Mouse (Mus musculus): ENCODE data around the gene Zbtb16. TPM values are rescaled to one million over a fixed set of nuclear protein-coding genes. Genes with fewer than 3 reads are reported as not detected.

Gene Zbtb16
- total and polyA plus RNA-seq, 3 experiments, result 0.04 to 0.72 TPM; not detected in 1

DNA sequence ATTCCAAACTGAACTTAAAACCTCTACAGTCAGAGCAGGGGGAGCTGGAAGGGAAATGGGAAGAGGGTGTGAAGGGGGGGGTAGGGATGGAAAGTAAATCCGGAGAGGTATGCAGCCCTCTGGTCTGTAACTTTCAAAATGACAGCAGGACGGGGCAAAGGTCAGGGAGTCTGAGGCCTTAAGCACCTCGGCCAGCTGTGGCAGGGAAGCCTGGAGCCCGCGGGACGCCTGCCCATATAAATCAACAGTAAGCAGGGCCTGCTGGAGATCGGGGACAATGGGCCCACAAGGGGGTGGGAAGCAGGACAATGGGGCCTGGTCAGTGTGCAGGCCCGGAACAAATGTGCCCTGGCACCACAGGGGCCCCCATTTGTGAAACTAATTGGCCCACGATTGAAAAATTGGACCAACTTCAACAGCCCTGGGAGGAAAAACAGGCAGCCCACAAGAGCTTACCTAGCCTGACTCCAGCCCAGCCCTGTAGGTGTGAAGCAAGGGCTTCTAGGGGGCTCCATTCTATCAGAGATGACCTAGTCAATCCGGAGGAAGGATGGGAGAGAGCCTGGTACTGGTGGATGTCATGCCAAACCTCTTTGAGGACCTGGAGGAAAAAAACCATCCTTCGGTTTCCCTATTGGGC is 160.8 kb downstream of the Zbtb16 start:
- Histone ChIP-seq H3K9ac (ENCODE audit: control insufficient read depth, low read depth, low read length, poor library complexity, severe bottlenecking) (no peak overlapping the region), H3K79me2 (ENCODE audit: control insufficient read depth, insufficient read depth, low read length, poor library complexity) (no peaks in the 10 kb centered on the region), H3K27ac (ENCODE audit: control insufficient read depth, low read depth, low read length) (no peak overlapping the region), H3K4me3 (ENCODE audit: control insufficient read depth in 1 of 2, insufficient read depth in 1 of 2, low read depth in 2 of 2, low read length in 2 of 2) (no peak overlapping the region), H3K9me3 (replicated peaks; ENCODE audit: insufficient read depth, low read length) (no peaks in the 10 kb centered on the region), H3K4me1 (ENCODE audit: control insufficient read depth in 1 of 2, insufficient read depth in 2 of 2, low read length in 2 of 2) (no peaks in the 10 kb centered on the region), H3K36me3 (ENCODE audit: control insufficient read depth in 1 of 2, insufficient read depth in 2 of 2, low read length in 2 of 2) (no peaks in the 10 kb centered on the region), H3K27me3 (ENCODE audit: control insufficient read depth in 1 of 2, insufficient read depth in 2 of 2, low read length in 2 of 2) (peaks cover 0 to 3% of the 10 kb centered on the region in 2 experiments; a peak in 3 of 4 replicates)
- DNase-seq (ENCODE audit: low read depth, low spot score), result no peak
- TF ChIP-seq NRF1 (IDR thresholded peaks at IDR 0.05; ENCODE audit: insufficient read depth, low read depth, low read length, poor library complexity, severe bottlenecking) (no peak), TBP (IDR thresholded peaks at IDR 0.05; ENCODE audit: low read depth, low read length) (no peak), ELF1 (IDR thresholded peaks at IDR 0.05; ENCODE audit: low read depth, low read length) (no peak), NELFE (IDR thresholded peaks at IDR 0.05; ENCODE audit: low read depth, low read length) (no peak), ETS1 (IDR thresholded peaks at IDR 0.05; ENCODE audit: low read depth, low read length) (no peak), POLR2AphosphoS2 (IDR thresholded peaks at IDR 0.05; ENCODE audit: low read length) (no peak), ZKSCAN1 (IDR thresholded peaks at IDR 0.05; ENCODE audit: low read depth, low read length) (no peak), GABPA (IDR thresholded peaks at IDR 0.05; ENCODE audit: low read depth, low read length) (no peak), MAFK (IDR thresholded peaks at IDR 0.05; ENCODE audit: borderline replicate concordance, low read depth, low read length) (no peak), KAT2A (conservative IDR thresholded peaks at IDR 0.05; ENCODE audit: low read depth, low read length) (no peak), SIN3A (IDR thresholded peaks at IDR 0.05; ENCODE audit: low read length) (no peak), JUND (IDR thresholded peaks at IDR 0.05; ENCODE audit: low read depth, low read length) (no peak), POLR2A (IDR thresholded peaks at IDR 0.05; ENCODE audit: control insufficient read depth in 1 of 2, insufficient read depth in 1 of 2, low read depth in 1 of 2, low read length in 2 of 2, poor library complexity in 1 of 2) (no peak), MYC (IDR thresholded peaks at IDR 0.05; ENCODE audit: low read depth, low read length) (no peak), TCF12 (IDR thresholded peaks at IDR 0.05; ENCODE audit: low read depth, low read length) (no peak), MAX (IDR thresholded peaks at IDR 0.05; ENCODE audit: low read length) (no peak), SMC3 (IDR thresholded peaks at IDR 0.05; ENCODE audit: low read depth, low read length) (no peak), MEF2A (IDR thresholded peaks at IDR 0.05; ENCODE audit: extremely low read depth, insufficient replicate concordance, low read depth, low read length, poor library complexity, severe bottlenecking) (no peak), RCOR1 (IDR thresholded peaks at IDR 0.05; ENCODE audit: low read depth, low read length) (no peak), CHD2 (IDR thresholded peaks at IDR 0.05; ENCODE audit: low read length) (no peak)

DNA sequence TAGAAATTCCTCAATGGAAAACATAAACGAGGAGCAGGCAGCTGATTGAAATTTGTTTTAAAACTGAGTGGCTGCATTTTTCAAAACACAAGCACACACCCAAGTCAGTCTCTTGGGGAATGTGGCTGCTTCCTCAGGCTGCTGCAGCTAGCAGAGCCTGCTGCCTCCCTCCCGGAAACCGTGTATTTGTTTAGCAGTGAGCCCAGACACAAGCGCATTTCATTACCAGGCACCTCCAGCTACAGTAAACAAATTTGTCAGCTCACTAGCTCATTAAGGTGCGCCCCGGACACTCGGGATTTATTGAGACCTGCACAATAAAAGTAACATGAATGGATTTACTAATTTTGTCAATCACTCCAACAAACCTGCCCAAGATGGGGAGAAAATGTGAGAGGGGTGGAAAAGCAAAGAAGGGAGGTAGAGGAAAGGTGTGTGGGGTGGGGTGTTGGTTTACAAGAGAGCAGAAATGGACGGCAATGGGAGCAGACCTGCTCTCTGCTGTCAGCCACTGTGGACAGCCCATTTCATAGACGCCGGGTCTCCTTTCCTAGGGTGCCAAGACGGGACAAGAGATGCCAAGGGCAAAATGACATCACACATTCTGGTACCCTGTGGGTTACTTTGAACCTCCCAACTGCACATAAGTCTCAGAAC is 161.5 kb downstream of the Zbtb16 start:
- no peaks in the 10 kb centered on the region for H3K9me3 ChIP-seq (replicated peaks; ENCODE audit: insufficient read depth, low read length)
- no peak overlapping the region for H3K27ac ChIP-seq (ENCODE audit: control insufficient read depth, low read depth, low read length)
- no peak for TF ChIP-seq SIN3A (IDR thresholded peaks at IDR 0.05; ENCODE audit: low read length)
- no peak for TF ChIP-seq ZNF384 (IDR thresholded peaks at IDR 0.05; ENCODE audit: low read depth, low read length)
- no peak for TF ChIP-seq RCOR1 (IDR thresholded peaks at IDR 0.05; ENCODE audit: low read depth, low read length)
- no peak for TF ChIP-seq ELF1 (IDR thresholded peaks at IDR 0.05; ENCODE audit: low read depth, low read length)
- no peak for TF ChIP-seq MAX (IDR thresholded peaks at IDR 0.05; ENCODE audit: low read length)
- H3K4me3 ChIP-seq (ENCODE audit: control insufficient read depth in 1 of 2, insufficient read depth in 1 of 2, low read depth in 2 of 2, low read length in 2 of 2), result no peak overlapping the region
- H3K36me3 ChIP-seq (ENCODE audit: control insufficient read depth in 1 of 2, insufficient read depth in 2 of 2, low read length in 2 of 2), result no peaks in the 10 kb centered on the region
- H3K79me2 ChIP-seq (ENCODE audit: control insufficient read depth, insufficient read depth, low read length, poor library complexity), result no peaks in the 10 kb centered on the region
- peaks cover 0 to 3% of the 10 kb centered on the region in 2 experiments; a peak in 3 of 4 replicates for H3K27me3 ChIP-seq (ENCODE audit: control insufficient read depth in 1 of 2, insufficient read depth in 2 of 2, low read length in 2 of 2)
- no peaks in the 10 kb centered on the region for H3K4me1 ChIP-seq (ENCODE audit: control insufficient read depth in 1 of 2, insufficient read depth in 2 of 2, low read length in 2 of 2)
- H3K9ac ChIP-seq (ENCODE audit: control insufficient read depth, low read depth, low read length, poor library complexity, severe bottlenecking), result no peak overlapping the region
- DNase-seq (ENCODE audit: low read depth, low spot score), result no peak
